Mouse (Mus musculus): Measurements from ENCODE around the gene Foxj1. TPM values are rescaled to one million over a fixed set of nuclear protein-coding genes. Genes with fewer than 3 reads are reported as not detected.

Gene Foxj1
- total RNA-seq, 1 experiment from 2014 or later: 0.30 TPM

DNA sequence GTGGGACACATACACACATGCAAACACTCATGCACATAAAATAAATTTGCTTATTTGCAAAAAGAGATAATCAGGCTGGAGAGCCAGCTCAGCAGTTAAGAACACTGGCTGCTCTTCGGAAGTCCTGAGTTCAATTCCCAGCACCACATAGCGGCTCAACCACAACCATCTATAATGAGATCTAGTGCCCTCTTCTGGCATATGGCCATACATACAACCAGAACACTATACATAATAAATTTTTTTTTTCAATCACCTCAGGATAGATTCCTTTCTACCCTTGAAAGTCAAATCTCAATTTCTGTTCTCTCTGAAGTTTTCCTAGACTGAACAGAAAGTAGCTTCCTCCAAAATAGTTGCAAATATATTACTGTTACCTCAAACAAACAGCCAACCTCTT lies 29.8 kb downstream of the Foxj1 start:
- DNase-seq: no peak

GRCm38 (mm10) chr11:116298621-116299020 lies 36.6 kb downstream of the Foxj1 start:
- no peak for DNase-seq

- DNase-seq: no peak
Measured at GRCm38 (mm10) chr11:116298221-116298620, 37.0 kb downstream of the Foxj1 start.

- no peak for DNase-seq
Measured at GRCm38 (mm10) chr11:116297017-116297416, 38.2 kb downstream of the Foxj1 start.

DNA sequence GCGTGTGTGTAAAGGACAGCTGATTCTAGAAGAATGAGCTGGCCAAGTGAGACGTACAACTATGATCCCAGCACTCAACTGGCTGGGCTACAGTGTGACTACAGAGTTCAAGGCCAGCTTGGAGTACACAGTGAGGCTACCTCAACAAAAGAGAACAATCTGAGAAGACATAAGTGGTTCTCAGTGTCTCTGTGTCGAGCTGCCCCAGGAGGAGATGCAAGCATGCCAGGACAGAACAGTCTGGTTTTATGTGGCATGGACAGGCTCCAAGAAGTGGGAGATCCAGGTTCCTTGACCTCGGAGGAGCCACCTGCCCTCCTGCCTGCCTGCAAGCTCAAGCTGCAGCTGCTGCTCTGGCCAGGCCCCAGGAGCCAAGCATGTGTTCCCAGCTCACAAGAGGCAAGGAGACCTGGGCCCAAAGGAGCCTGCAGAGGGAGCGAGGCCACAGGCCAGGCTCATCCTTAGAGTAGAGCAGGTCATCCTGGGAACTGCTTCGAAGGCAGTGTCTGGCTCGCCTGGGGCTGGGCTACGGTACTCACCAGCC lies 38.9 kb downstream of the Foxj1 start:
- no peak for DNase-seq

DNA sequence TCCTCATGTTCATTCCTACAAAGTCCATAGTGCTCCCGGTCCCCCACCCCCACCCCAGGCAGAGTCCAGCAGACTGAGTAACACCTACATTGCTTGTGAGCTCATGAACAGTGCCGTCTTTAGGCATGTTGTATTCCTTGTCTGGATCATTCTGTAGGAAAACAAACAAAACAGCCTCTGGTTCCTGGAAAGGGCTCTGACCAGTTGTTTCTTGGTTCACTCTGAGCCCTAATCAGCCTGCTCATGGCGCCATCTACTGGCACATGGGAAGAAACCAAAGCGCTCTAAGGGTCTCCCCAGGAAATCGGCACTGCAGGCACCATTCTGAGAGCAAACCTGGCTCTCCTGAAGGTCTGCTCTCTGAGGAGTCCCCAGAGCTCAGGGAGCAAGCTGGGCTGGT lies 40.9 kb downstream of the Foxj1 start:
- DNase-seq: peak; percentile 69

- DNase-seq: no peak
Measured at GRCm38 (mm10) chr11:116293538-116294137, 41.6 kb downstream of the Foxj1 start.

GRCm38 (mm10) chr11:116292401-116292800 lies 42.8 kb downstream of the Foxj1 start:
- DNase-seq: no peak

- DNase-seq: no peak
Measured at GRCm38 (mm10) chr11:116290556-116290955, 44.6 kb downstream of the Foxj1 start.

DNA sequence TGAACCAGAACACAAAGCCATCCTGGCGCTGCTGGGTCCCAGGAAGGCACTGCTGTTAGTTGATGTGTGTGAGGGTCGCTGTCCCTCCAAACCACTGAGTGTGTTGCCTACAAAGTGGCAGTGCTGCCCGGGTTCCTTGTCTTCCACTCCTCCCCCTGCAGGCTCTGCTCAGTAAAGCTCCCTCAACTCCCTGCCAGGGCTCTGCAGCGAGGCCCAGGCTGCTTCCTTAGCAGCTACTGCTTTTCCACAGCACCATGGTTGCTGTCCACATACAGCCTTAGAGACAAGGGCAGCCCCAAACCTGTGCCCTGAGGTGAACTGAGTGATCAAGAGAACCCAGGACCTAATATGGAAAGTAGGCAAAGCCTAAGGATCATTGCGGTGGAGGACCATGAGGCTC lies 47.8 kb downstream of the Foxj1 start:
- no peak for DNase-seq

GRCm38 (mm10) chr11:116285770-116286191 lies 49.4 kb downstream of the Foxj1 start:
- DNase-seq: no peak

- DNase-seq: no peak
Measured at GRCm38 (mm10) chr11:116283982-116284381, 51.2 kb downstream of the Foxj1 start.

DNA sequence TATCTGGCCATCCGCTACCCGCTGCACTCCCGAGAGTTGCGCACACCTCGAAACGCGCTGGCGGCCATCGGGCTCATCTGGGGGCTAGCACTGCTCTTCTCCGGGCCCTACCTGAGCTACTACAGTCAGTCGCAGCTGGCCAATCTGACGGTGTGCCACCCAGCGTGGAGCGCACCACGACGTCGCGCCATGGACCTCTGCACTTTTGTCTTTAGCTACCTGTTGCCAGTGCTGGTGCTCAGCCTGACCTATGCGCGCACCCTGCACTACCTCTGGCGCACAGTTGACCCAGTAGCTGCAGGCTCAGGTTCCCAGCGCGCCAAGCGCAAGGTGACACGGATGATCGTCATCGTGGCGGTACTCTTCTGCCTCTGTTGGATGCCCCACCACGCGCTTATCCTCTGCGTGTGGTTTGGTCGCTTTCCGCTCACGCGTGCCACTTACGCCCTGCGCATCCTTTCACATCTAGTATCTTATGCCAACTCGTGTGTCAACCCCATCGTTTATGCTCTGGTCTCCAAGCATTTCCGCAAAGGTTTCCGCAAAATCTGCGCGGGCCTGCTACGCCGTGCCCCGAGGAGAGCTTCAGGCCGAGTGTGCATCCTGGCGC lies 52.2 kb downstream of the Foxj1 start:
- DNase-seq: no peak

DNA sequence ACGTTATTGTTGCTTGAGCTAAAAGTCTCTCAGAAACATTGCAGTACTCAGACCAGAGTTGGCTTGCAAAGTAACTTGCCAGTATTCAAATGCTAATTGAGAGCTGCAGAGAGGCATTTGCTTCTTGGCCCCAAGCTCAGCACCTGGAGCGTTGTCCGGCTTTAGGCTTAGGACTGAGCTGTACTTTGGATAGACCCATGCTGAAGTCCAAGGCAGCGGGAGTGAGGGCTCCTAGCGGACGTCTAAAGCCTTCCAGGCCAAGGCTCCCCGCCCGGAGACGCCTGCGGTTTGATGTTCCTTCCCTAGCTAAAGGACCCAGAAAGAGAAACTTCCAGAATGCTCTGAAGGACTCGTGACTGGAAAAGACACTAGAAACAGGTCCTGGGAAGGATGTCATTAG lies 53.1 kb downstream of the Foxj1 start:
- no peak for DNase-seq

- DNase-seq: no peak
Measured at GRCm38 (mm10) chr11:116281671-116282070, 53.5 kb downstream of the Foxj1 start.

DNA sequence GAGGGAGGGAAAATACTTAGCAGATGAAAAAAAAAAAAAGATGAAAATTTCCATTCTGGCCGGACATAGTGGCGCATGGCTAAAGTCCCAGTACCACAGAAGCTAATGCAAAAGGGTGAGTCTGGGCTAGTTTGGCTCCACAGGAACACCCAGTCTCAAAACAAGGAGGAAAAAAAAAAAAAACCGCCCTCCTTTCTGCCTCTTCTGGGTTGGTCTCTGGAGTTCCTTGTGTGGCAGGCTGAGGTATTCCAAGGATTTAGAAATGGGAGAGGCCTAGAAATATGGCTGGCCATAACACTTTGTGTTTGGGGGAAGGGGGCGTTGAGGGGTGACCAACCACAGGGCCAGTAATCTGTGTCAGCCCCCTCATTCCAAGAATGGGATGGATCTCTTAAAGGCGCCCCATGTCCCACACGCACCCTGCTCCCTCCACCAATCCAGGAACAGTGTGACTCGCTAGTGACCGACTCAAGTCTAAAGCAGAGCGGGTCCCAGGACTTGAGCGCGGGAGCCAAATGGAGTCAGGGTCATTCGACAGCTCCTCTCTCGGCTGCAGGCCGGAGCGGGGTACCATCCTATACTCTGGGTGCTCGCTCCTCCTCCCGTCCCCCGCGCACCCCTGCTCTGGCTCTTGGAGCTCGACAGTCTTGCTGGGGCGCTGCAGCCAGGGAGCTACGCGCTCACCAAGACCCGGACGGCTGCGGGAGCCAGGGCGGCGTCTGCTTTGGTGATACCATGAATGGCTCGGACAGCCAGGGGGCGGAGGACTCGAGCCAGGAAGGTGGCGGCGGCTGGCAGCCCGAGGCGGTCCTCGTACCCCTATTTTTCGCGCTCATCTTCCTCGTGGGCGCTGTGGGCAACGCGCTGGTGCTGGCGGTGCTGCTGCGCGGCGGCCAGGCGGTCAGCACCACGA lies 54.2 kb downstream of the Foxj1 start, which contains the start of gene Galr2:
Gene Galr2, plus strand, starts transcription at position 189 of the 913 bp plus-strand sequence.
- DNase-seq: no peak

Other genes with a start within 250 kb of the Foxj1 start
- 121 and 127 TPM in 2 replicates for gene Wbp2, start 248.4 kb downstream of the Foxj1 start, total RNA-seq (2021)
- gene Trim47, start 208.2 kb downstream of the Foxj1 start, total RNA-seq (2021): 19.9 and 23.6 TPM in 2 replicates
- gene Trim65, start 204.3 kb downstream of the Foxj1 start, total RNA-seq (2021): 8.6 and 10.2 TPM in 2 replicates
- 90.7 and 95.0 TPM in 2 replicates for gene Mrpl38, start 196.5 kb downstream of the Foxj1 start, total RNA-seq (2021)
- gene Fbf1, start 167.2 kb downstream of the Foxj1 start, total RNA-seq (2021): 28.1 and 31.0 TPM in 2 replicates
- gene Ten1, start 136.5 kb downstream of the Foxj1 start, total RNA-seq (2021): 16.7 and 20.0 TPM in 2 replicates
- 150 and 199 TPM in 2 replicates for gene Acox1, start 136.4 kb downstream of the Foxj1 start, total RNA-seq (2021)
- gene Evpl, start 97.3 kb downstream of the Foxj1 start, total RNA-seq (2021): 1.3 and 1.7 TPM in 2 replicates
- gene Srp68, start 61.2 kb downstream of the Foxj1 start, total RNA-seq (2021): 63.1 and 70.4 TPM in 2 replicates
- gene Galr2, start 54.5 kb downstream of the Foxj1 start, total RNA-seq (2021): not detected in 2 replicates
- gene Exoc7, start 28.2 kb downstream of the Foxj1 start, total RNA-seq (2021): 50.5 and 62.8 TPM in 2 replicates
- 8.6 and 10.1 TPM in 2 replicates for gene Rnf157, start 77.6 kb upstream of the Foxj1 start, total RNA-seq (2021)
- 36.4 and 38.8 TPM in 2 replicates for gene Ubald2, start 98.7 kb upstream of the Foxj1 start, total RNA-seq (2021)
- not detected in 2 replicates for gene Qrich2, start 130.8 kb upstream of the Foxj1 start, total RNA-seq (2021)
- gene Prpsap1, start 158.8 kb upstream of the Foxj1 start, total RNA-seq (2021): 81.1 and 81.8 TPM in 2 replicates
- 2.3 and 3.5 TPM in 2 replicates for gene Sphk1, start 195.5 kb upstream of the Foxj1 start, total RNA-seq (2021)
- gene Ube2o, start 246.0 kb upstream of the Foxj1 start, total RNA-seq (2021): 32.0 and 38.5 TPM in 2 replicates

Measured in adrenal gland, postnatal 14 days (tissue).